ENCODE assay signal across 31 mouse cellular contexts in genomic region chr10:73953362-73953761, GRCm38 (mm10).
"Had no signal": no experiment of that assay in that cellular context is flagged by ENCODE, and none has a peak within 500 bp of the region (broad histone marks: within the 10 kb centered on the region; RNA-seq: fewer than 3 reads in every experiment).

No protein-coding gene starts in this region.

- H3K9ac ChIP-seq: limb, embryonic 12.5 days; limb, embryonic 13.5 days; limb, embryonic 15.5 days; liver, embryonic 12.5 days; liver, embryonic 13.5 days; liver, embryonic 14.5 days; liver, embryonic 15.5 days; liver, postnatal 0 days; lung, embryonic 14.5 days; lung, embryonic 15.5 days; midbrain, embryonic 12.5 days; midbrain, embryonic 13.5 days; midbrain, embryonic 15.5 days; neural tube, embryonic 12.5 days had no signal

- H3K27ac ChIP-seq: left cerebral cortex, adult 2 months; limb, embryonic 10.5 days; limb, embryonic 12.5 days; limb, embryonic 13.5 days; limb, embryonic 15.5 days; liver, embryonic 12.5 days; liver, embryonic 13.5 days; liver, embryonic 14.5 days; liver, embryonic 15.5 days; lung, embryonic 15.5 days; macrophage; midbrain, embryonic 10.5 days; midbrain, embryonic 12.5 days; midbrain, embryonic 13.5 days; midbrain, embryonic 15.5 days; neural tube, embryonic 12.5 days had no signal

- H3K27me3 ChIP-seq: limb, embryonic 12.5 days; limb, embryonic 13.5 days; limb, embryonic 15.5 days; liver, embryonic 12.5 days; liver, embryonic 13.5 days; liver, embryonic 15.5 days; lung, embryonic 15.5 days; megakaryocyte, embryonic 14.5 days; midbrain, embryonic 12.5 days; midbrain, embryonic 13.5 days; midbrain, embryonic 15.5 days; neural tube, embryonic 12.5 days had no signal

- ATAC-seq: liver, embryonic 12.5 days; liver, postnatal 0 days; midbrain, embryonic 13.5 days; midbrain, embryonic 15.5 days; midbrain, embryonic 16.5 days had no signal

- H3K9me3 ChIP-seq: limb, embryonic 10.5 days; limb, embryonic 12.5 days; limb, embryonic 13.5 days; limb, embryonic 15.5 days; liver, embryonic 12.5 days; liver, embryonic 13.5 days; liver, embryonic 15.5 days; lung, embryonic 15.5 days; midbrain, embryonic 10.5 days; midbrain, embryonic 12.5 days; midbrain, embryonic 13.5 days; midbrain, embryonic 15.5 days; neural tube, embryonic 12.5 days had no signal

- DNase-seq: left cerebral cortex, postnatal 4 days; liver; liver, embryonic 13.5 days; liver, postnatal 0 days; lung, adult 18-20 months; lung, adult 2 months; lung, embryonic 14.5 days; lung, postnatal 10 days; lung, postnatal 14 days; lung, postnatal 36 days; midbrain, embryonic 14.5 days had no signal

- H3K4me1 ChIP-seq: limb, embryonic 10.5 days; limb, embryonic 12.5 days; limb, embryonic 13.5 days; limb, embryonic 15.5 days; liver, embryonic 12.5 days; liver, embryonic 13.5 days; liver, embryonic 15.5 days; lung, embryonic 15.5 days; megakaryocyte, embryonic 14.5 days; midbrain, embryonic 10.5 days; midbrain, embryonic 12.5 days; midbrain, embryonic 13.5 days; midbrain, embryonic 15.5 days; neural tube, embryonic 12.5 days had no signal

- H3K4me3 ChIP-seq: left cerebral cortex, adult 2 months; limb, embryonic 10.5 days; limb, embryonic 12.5 days; limb, embryonic 13.5 days; limb, embryonic 15.5 days; liver, embryonic 12.5 days; liver, embryonic 13.5 days; liver, embryonic 15.5 days; lung, embryonic 15.5 days; megakaryocyte, embryonic 14.5 days; midbrain, embryonic 10.5 days; midbrain, embryonic 12.5 days; midbrain, embryonic 13.5 days; midbrain, embryonic 15.5 days; myocyte; neural tube, embryonic 12.5 days had no signal

- H3K4me2 ChIP-seq: limb, embryonic 12.5 days; limb, embryonic 13.5 days; limb, embryonic 15.5 days; liver, embryonic 11.5 days; liver, embryonic 12.5 days; liver, embryonic 13.5 days; liver, embryonic 15.5 days; lung, embryonic 14.5 days; lung, embryonic 15.5 days; midbrain, embryonic 11.5 days; midbrain, embryonic 12.5 days; midbrain, embryonic 13.5 days; midbrain, embryonic 15.5 days; neural tube, embryonic 12.5 days had no signal

- H3K36me3 ChIP-seq: limb, embryonic 10.5 days; limb, embryonic 12.5 days; limb, embryonic 13.5 days; limb, embryonic 15.5 days; liver, embryonic 12.5 days; liver, embryonic 13.5 days; liver, embryonic 15.5 days; lung, embryonic 15.5 days; midbrain, embryonic 10.5 days; midbrain, embryonic 12.5 days; midbrain, embryonic 13.5 days; midbrain, embryonic 15.5 days; neural tube, embryonic 12.5 days had no signal
